Mouse (Mus musculus) E14TG2a.4 (cell line): ENCODE measurements around the gene Tiam2.

Experiments used
- H3K27me3 ChIP-seq: 2 replicates; pipeline ENCODE4 v1.6.1; 2014; ENCODE audit warnings: low read length, control low read depth; ENCODE audit not compliant: insufficient read depth
- H3K36me3 ChIP-seq: 2 replicates; pipeline ENCODE4 v1.6.1; 2014; ENCODE audit warnings: low read length, control low read depth; ENCODE audit not compliant: insufficient read depth
- H3K4me1 ChIP-seq: replicated peaks from 2 replicates; pipeline ENCODE4 v1.6.1; 2014; ENCODE audit warnings: low read depth, low read length, control low read depth
- H3K4me3 ChIP-seq: replicated peaks from 2 replicates; pipeline ENCODE4 v1.5.1; 2014; ENCODE audit warnings: mild to moderate bottlenecking, low read length
- H3K9me3 ChIP-seq: 2 replicates; pipeline ENCODE4 v1.6.1; 2014; ENCODE audit warnings: low read length, control low read depth
- CTCF ChIP-seq: conservative IDR thresholded peaks from 2 replicates; pipeline ENCODE4 v1.5.1; 2014; ENCODE audit warnings: low read length
- NANOG ChIP-seq: IDR thresholded peaks from 2 replicates; pipeline ENCODE4 v1.6.1; 2014; ENCODE audit warnings: borderline replicate concordance, low read length, mixed read lengths
- POU5F1 ChIP-seq: IDR thresholded peaks from 2 replicates; pipeline ENCODE4 v1.6.1; 2014; ENCODE audit warnings: low read length, borderline replicate concordance

Tiam2 gene

DNA sequence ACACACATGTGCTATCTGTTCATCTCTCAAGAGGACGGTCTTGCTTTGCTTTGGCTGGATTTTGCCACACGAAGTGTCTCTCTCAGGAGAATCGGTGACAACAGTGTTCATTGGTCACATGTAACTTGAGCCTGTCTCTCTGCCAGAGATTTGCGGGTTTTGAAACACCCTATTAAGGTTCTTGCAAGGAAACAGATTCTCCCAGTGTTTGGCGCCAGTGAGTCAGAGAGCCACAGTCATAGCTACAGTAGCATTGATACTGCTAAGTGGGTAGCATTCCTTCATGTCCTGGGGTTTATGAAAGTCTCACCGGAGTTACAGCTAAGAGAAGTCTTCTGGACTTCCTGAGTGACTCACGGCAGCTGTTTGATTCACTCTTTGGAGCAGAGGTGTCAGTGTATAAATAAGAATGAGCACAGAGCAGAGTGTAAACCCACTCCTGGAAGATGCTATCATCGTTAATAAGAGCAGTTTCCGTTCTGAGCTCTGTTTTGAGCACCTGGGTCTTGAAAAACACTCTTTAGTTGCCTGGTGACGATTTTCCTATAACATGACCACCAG is 93.1 kb downstream of the Tiam2 start:
- no peak overlapping the region for H3K4me3 ChIP-seq
- H3K36me3 ChIP-seq: no peaks in the 10 kb centered on the region
- no peak for TF ChIP-seq CTCF
- TF ChIP-seq NANOG: no peak
- TF ChIP-seq POU5F1: no peak
- H3K27me3 ChIP-seq: peaks cover 30% of the 10 kb centered on the region
- H3K9me3 ChIP-seq: no peaks in the 10 kb centered on the region
- H3K4me1 ChIP-seq: peaks cover 10% of the 10 kb centered on the region

DNA sequence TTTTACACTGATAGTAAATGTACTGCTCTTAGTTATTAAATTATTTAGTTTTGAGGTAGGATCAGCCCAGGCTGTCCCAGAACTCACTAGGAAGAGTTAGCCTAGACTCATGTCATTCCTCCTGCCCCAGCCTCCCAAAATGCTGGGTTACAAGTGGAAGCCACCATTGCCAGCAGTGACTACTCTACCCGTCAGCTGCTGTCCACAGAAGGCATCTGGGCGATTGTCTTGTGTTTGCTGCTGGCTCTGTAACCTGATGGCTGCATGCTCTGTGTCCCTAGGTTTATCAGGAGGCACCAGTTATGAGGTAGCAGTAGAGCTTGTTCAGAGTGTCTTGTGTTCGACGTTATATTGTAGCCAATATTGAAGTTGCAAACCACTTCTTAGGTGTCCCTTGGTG is 93.8 kb downstream of the Tiam2 start:
- Histone ChIP-seq H3K27me3 (peaks cover 23% of the 10 kb centered on the region), H3K4me3 (no peak overlapping the region)
- no peak for TF ChIP-seq CTCF
- TF ChIP-seq POU5F1: no peak
- no peak for TF ChIP-seq NANOG

DNA sequence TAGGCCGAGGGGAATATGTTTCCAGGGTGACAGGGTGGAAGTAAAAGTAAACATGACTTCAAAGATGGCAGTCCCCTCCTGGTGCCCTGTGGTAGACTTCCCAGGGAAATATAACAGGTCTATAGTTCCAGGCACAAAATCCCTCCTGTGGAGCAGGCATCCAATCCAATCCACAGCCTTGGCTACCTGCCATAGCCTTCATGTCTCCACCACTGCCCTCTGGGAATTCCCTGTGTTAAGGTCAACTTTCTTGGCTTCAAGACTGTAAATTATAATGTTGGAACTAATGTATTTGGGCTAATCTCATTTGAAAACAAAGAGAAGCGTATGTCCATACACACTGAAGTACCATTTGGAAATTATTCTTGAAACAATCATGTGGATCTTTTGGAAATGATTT is 97.0 kb downstream of the Tiam2 start:
- TF ChIP-seq CTCF (no peak), NANOG (no peak)
- Histone ChIP-seq H3K9me3 (no peaks in the 10 kb centered on the region), H3K4me3 (no peak overlapping the region), H3K36me3 (no peaks in the 10 kb centered on the region), H3K27me3 (peaks cover 10% of the 10 kb centered on the region; the same call in 1 of the 2 replicates), H3K4me1 (0 out of 2 replicates have a peak, but pooled peaks cover 3% of the 10 kb centered on the region)

More for the DNA sequence above, 93.8 kb downstream of the Tiam2 start:
- Histone ChIP-seq H3K4me1 (0 out of 2 replicates have a peak, but pooled peaks cover 3% of the 10 kb centered on the region), H3K36me3 (no peaks in the 10 kb centered on the region), H3K9me3 (no peaks in the 10 kb centered on the region)

DNA sequence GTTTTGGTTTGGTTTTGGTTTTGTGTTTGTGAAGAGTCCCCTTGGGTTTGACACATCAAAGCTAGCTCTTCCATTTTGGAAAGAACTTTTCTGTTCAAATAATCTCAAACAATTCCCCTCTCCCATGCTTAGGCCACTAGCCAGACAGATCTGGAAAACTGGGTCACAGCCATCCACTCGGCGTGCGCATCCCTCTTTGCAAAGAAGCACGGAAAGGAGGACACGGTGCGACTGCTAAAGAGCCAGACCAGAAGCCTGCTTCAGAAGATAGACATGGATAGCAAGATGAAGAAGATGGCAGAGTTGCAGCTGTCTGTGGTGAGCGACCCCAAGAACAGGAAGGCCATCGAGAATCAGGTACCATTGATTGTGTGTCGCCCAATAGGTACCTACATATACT is 102.3 kb downstream of the Tiam2 start:
- Histone ChIP-seq H3K27me3 (no peaks in the 10 kb centered on the region), H3K4me1 (no peaks in the 10 kb centered on the region), H3K36me3 (no peaks in the 10 kb centered on the region), H3K9me3 (no peaks in the 10 kb centered on the region), H3K4me3 (no peak overlapping the region)
- no peak for TF ChIP-seq CTCF
- no peak for TF ChIP-seq NANOG
- no peak for TF ChIP-seq POU5F1

DNA sequence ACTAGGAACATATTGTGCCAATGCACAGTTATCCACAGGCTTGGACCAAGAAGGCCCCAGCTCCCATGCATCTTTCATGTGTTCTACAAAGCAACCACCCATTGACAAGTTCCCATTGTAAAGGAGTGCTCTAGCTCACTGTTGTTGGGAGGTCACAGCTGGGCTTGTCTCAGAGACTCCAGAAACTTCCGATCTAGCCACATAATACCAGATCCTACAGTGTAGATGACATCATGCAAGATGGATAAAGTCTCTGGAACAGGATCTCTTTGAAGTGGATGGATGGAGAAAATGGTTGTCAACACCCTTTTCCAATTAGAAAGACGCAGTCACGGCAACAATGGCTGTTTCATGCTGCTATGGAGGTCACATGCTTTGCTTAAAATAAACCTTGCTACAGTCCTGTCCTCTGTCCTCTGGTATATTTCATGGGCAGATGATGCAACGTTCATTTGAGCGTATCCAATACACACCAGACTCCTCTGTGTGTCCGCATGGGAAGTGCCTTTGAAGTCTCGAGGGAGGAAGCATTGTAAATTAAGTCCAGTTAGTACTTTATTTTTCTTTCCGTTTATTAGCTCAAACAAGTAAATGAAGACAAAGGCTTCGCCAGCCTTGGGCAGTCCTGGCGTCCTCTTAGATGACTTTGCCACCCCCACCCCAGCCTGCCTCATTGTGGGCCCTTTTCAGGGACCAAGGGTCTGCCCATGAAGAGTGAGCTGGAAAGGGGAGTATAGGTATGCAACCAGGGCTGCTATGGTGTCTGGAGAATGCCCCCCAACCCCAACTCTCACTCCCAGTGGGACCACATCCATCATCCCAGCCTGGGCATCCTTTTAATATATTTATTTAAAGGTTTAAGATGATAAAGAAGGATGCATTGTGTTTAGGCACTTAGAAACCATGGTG is 106.5 kb downstream of the Tiam2 start:
- Histone ChIP-seq H3K27me3 (no peaks in the 10 kb centered on the region), H3K4me1 (no peaks in the 10 kb centered on the region), H3K9me3 (no peaks in the 10 kb centered on the region), H3K4me3 (no peak overlapping the region), H3K36me3 (no peaks in the 10 kb centered on the region)
- no peak for TF ChIP-seq NANOG
- TF ChIP-seq CTCF: no peak
- TF ChIP-seq POU5F1: no peak

DNA sequence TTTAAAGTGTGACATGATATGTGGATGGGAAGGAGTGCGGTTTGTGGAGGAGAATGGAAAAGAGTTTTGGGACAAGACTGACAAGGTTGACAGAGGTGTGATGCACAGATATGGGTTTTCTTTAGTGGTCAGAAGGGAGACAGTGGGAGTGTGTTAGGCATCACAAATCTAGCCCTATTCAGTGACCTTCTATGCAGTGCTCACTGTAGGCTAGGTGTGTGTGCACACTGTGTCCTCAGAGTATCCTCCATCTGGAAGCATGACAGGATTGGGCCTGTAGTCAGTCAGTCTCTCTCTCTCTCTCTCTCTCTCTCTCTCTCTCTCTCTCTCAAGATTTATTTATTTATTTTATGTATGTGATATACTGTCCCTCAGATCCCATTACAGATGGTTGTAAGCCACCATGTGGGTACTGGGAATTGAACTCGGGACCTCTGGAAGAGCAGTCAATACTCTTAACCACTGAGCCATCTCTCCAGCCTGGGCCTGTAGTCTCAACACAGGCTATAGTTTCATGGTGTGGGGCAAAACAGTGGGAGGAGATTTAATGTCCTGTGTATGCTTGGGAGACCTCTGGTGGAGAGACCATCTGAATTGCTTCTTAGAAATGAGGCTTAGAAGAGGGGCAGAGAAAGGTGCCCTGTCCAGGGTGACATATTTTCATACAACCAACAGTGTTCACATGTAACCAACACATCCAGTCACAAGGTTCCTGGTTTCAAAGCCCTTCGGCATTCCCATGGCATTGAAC is 107.3 kb downstream of the Tiam2 start:
- no peaks in the 10 kb centered on the region for H3K9me3 ChIP-seq
- no peak for TF ChIP-seq NANOG
- TF ChIP-seq CTCF: no peak
- TF ChIP-seq POU5F1: no peak
- no peaks in the 10 kb centered on the region for H3K27me3 ChIP-seq
- no peak overlapping the region for H3K4me3 ChIP-seq
- H3K4me1 ChIP-seq: no peaks in the 10 kb centered on the region
- no peaks in the 10 kb centered on the region for H3K36me3 ChIP-seq

DNA sequence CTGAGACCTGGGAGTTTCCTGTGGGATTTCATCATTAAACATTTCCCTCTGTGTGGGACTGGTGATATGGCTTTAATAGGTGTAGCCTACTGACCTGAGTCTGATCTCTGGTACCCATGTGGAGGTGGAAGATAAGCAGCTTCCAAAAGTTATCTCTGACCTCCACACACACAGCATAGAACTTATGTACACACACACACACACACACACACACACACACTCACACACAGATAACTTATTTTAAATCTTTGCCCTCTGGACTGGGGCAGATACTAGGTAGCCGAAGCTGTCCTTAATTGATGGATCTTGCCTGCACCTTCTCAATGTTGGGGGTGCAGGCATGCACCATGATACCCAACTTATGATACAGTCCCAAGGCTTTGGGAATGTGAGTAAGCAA is 108.9 kb downstream of the Tiam2 start:
- Histone ChIP-seq H3K9me3 (no peaks in the 10 kb centered on the region), H3K27me3 (no peaks in the 10 kb centered on the region), H3K36me3 (no peaks in the 10 kb centered on the region), H3K4me3 (no peak overlapping the region), H3K4me1 (no peaks in the 10 kb centered on the region)
- TF ChIP-seq POU5F1 (no peak), NANOG (no peak), CTCF (no peak)

DNA sequence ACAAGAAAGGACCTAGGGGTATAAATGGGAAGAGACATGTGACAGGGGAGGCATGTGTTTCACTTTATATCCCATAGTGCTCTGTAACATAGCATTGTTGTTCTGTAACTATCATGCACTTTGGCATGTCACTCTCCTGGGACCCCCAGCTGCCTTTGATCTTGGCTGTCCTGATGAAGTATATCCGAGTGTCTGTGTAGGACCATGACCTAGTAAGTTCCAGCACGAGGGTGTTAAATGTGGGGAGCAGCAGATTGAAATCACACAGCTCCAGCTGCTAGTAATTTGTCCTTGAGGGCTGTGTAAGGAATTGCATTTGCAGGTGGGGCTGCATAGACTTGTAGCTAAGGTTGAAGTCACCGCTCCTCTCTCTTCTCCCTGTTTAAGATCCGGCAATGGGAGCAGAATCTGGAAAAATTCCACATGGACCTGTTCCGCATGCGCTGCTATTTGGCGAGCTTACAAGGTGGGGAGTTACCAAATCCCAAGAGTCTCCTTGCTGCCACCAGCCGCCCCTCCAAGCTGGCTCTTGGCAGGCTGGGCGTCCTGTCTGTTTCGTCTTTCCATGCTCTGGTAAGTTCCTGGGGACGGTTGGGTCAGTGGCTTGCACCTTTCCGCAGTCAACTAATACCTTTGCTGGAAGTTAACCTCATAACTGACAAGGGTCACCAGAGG is 110.6 kb downstream of the Tiam2 start:
- Histone ChIP-seq H3K27me3 (no peaks in the 10 kb centered on the region), H3K36me3 (no peaks in the 10 kb centered on the region), H3K4me3 (no peak overlapping the region), H3K9me3 (no peaks in the 10 kb centered on the region), H3K4me1 (no peaks in the 10 kb centered on the region)
- TF ChIP-seq CTCF: no peak
- no peak for TF ChIP-seq POU5F1
- TF ChIP-seq NANOG: no peak
